In the genomic region with DNA sequence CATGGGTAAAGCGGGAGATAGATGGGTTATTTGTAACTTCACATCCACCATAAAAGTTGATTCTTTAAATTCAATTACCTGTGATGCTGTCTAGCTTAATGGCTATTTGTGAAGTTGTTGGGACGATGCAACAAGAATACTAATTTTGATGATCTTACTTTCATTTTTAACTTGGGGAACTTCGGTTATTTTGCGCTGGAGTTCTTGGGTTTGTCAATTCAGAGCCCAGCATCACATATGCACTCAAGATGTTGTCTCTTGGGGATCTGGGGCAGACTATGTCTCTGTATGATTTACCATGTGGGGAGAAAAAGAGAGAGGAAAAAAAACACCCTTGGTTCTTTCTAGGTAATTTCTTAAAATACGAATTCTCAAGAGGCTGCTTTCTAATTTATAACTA, we compare ENCODE assay signal across 17 mouse cellular contexts. TPM values are rescaled to one million over a fixed set of nuclear protein-coding genes. Genes with fewer than 3 reads are reported as not detected.
DNase-seq lines count a peak whose midpoint lies in the region; ATAC-seq and TF ChIP-seq lines count a peak whose summit lies in the region.
"Had no signal": no experiment of that assay in that cellular context is flagged by ENCODE, and none has a peak within 500 bp of the region (broad histone marks: within the 10 kb centered on the region; RNA-seq: fewer than 3 reads in every experiment).

No protein-coding gene starts in this region.

- TF ChIP-seq CTCF in gastrocnemius, adult 2 months (IDR thresholded peaks at IDR 0.05) = no peak

- H3K27ac ChIP-seq in gastrocnemius, adult 2 months = no peak overlapping the region
- no peak overlapping the region for H3K27ac ChIP-seq in midbrain, embryonic 13.5 days
- H3K27ac ChIP-seq in midbrain, embryonic 10.5 days (replicated peaks) = no peak overlapping the region
- H3K27ac ChIP-seq: limb, embryonic 10.5 days; liver, embryonic 12.5 days had no signal

- peak overlapping the region; percentile 64; the same call in 1 of the 2 replicates for H3K9ac ChIP-seq in midbrain, embryonic 13.5 days (replicated peaks)
- H3K9ac ChIP-seq: liver, embryonic 12.5 days had no signal

- H3K4me3 ChIP-seq in gastrocnemius, adult 2 months = peak overlapping the region; percentile 51
- peak overlapping the region; percentile 36 for H3K4me3 ChIP-seq in midbrain, embryonic 13.5 days (replicated peaks)
- H3K4me3 ChIP-seq in midbrain, embryonic 10.5 days = no peak overlapping the region
- H3K4me3 ChIP-seq: limb, embryonic 10.5 days; liver, embryonic 12.5 days had no signal

- 87% methylated on average over 5 of the region's 5 CpGs for WGBS in midbrain, embryonic 13.5 days
- 87% methylated on average over 5 of the region's 5 CpGs for WGBS in midbrain, embryonic 10.5 days

- no peak for DNase-seq in gastrocnemius, adult 2 months
- no peak for DNase-seq in gastrocnemius, postnatal 10 days
- DNase-seq in midbrain, embryonic 10.5 days (ENCODE audit: low spot score) = no peak
- DNase-seq in mesoderm, embryonic 11.5 days (ENCODE audit: low read depth, low spot score) = peak; percentile 41
- no peak for DNase-seq in layer of hippocampus, postnatal 25 days (ENCODE audit: extremely low spot score in 1 of 2, low spot score in 1 of 2)
- DNase-seq in spleen, adult 12 weeks (ENCODE audit: low spot score) = no peak
- DNase-seq: adrenal gland, adult 8-10 months; gastrocnemius, postnatal 25 days; heart, postnatal 36 days; kidney, adult 11 months; kidney, postnatal 25 days; layer of hippocampus, postnatal 36 days; thymus, adult 18-20 months had no signal

- no peaks in the 10 kb centered on the region for H3K9me3 ChIP-seq in midbrain, embryonic 13.5 days
- no peaks in the 10 kb centered on the region for H3K9me3 ChIP-seq in midbrain, embryonic 10.5 days (replicated peaks)
- H3K9me3 ChIP-seq: limb, embryonic 10.5 days; liver, embryonic 12.5 days had no signal

- H3K27me3 ChIP-seq in midbrain, embryonic 13.5 days = no peaks in the 10 kb centered on the region
- H3K27me3 ChIP-seq in midbrain, embryonic 10.5 days (ENCODE audit: low read depth, poor library complexity, severe bottlenecking) = peaks cover 10% of the 10 kb centered on the region

- H3K4me1 ChIP-seq in midbrain, embryonic 13.5 days (replicated peaks) = peaks cover 14% of the 10 kb centered on the region
- peaks cover 20% of the 10 kb centered on the region for H3K4me1 ChIP-seq in midbrain, embryonic 10.5 days
- H3K4me1 ChIP-seq: liver, embryonic 12.5 days had no signal

- H3K4me2 ChIP-seq in midbrain, embryonic 13.5 days (replicated peaks) = peak overlapping the region; percentile 59
- H3K4me2 ChIP-seq: heart, embryonic 11.5 days; liver, embryonic 12.5 days had no signal

- H3K36me3 ChIP-seq in midbrain, embryonic 13.5 days = no peaks in the 10 kb centered on the region
- no peaks in the 10 kb centered on the region for H3K36me3 ChIP-seq in midbrain, embryonic 10.5 days
- H3K36me3 ChIP-seq: limb, embryonic 10.5 days; liver, embryonic 12.5 days had no signal

- intact Hi-C loops in gastrocnemius, adult 2 months (cut with DNase I) = no loop called here

- ATAC-seq in midbrain, embryonic 13.5 days = no peak
- ATAC-seq: liver, embryonic 12.5 days had no signal

RNA-seq across cellular contexts. Expression of a gene that starts 1.4 kb away (rescaled TPM):
- total RNA-seq in gastrocnemius, adult 2 months (2021) = 10 to 100 TPM in 1 of 2 experiments, 1 to 10 TPM in 1; 1.7 to 12.1 TPM
- total RNA-seq in gastrocnemius, postnatal 10 days (2021) = 1 to 10 TPM; 1.5 to 2.3 TPM
- polyA plus RNA-seq in midbrain, embryonic 13.5 days (2015; fragmentation: Nextera tagmentation; extraction: Ambion mirVana) = 8.8 and 10.0 TPM in 2 replicates
- polyA plus RNA-seq in midbrain, embryonic 10.5 days (2016; fragmentation: Nextera tagmentation; extraction: Ambion mirVana) = 2.4 and 2.8 TPM in 2 replicates
- 100 to 1,000 TPM; 181 to 207 TPM for total RNA-seq in layer of hippocampus, postnatal 25 days (2021)

RNA-seq across cellular contexts. Expression of a gene that starts 41.8 kb away (rescaled TPM):
- total RNA-seq in gastrocnemius, adult 2 months (2021) = 10 to 100 TPM; 10.5 to 15.7 TPM
- total RNA-seq in gastrocnemius, postnatal 10 days (2021) = 10 to 100 TPM; 10.1 to 10.7 TPM
- 50.9 and 54.6 TPM in 2 replicates for polyA plus RNA-seq in midbrain, embryonic 13.5 days (2015; fragmentation: Nextera tagmentation; extraction: Ambion mirVana)
- 45.1 and 46.6 TPM in 2 replicates for polyA plus RNA-seq in midbrain, embryonic 10.5 days (2016; fragmentation: Nextera tagmentation; extraction: Ambion mirVana)
- total RNA-seq in layer of hippocampus, postnatal 25 days (2021) = 10 to 100 TPM; 16.3 to 22.6 TPM

Comparison
In these comparisons a context has a peak if more than half of its experiments do, and no peak if none do; other contexts are left out.
1. RNA of a gene that starts 1.4 kb away (total RNA-seq): 181 to 207 TPM in layer of hippocampus, postnatal 25 days; 1.7 to 12.1 TPM in gastrocnemius, adult 2 months and 1.5 to 2.3 TPM in gastrocnemius, postnatal 10 days; every median in the first group is over 10 times any median in the second.